Mouse (Mus musculus): ENCODE results near the gene Rffl. TPM values are rescaled to one million over a fixed set of nuclear protein-coding genes. Genes with fewer than 3 reads are reported as not detected.

Rffl gene
- polyA plus RNA-seq, 1 experiment from 2014 or later = 3.9 TPM

DNA sequence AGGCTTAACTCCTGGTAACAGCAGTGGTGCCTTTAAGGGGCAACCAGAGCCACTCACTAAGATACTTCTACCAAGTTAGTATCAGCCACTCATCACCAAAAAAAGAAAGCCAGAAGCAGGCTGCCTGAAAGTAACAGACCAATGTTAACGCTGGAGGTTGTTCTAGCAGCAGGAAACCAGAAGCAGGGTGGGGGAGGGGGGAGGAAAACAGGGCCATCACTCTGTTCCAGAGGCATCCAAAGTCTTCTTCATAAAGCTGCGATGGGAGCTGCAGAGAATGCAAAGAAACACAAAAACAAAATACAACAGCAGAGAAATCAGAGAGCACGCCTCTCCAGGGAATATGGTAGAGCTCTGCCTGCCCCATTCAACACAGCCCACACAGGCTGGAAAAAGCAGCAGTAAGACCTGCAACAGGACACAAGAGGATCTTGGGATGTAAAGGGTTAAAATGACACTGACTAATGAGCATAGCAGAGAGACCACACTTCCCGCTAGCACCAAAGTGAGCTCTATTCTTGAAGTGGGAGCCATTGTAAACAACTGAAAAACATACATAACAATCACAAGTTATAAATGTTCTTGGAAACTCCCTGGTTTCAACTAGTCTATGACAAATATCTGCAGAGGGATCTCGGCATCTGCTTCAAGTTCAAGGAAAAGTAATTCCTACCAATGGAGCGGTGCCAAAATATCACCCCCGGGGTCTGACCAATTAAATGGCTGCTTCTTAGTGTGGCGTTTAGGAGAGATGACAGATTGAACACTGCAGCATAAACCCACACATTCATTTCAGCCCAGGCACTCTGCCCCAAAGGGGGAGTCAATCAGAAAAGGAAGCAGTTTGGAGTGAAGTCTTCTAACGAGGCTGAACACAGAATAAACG is 39.8 kb downstream of the Rffl start:
- peaks cover 14% of the 10 kb centered on the region for H3K4me1 ChIP-seq (ENCODE audit: control insufficient read depth, insufficient read depth, low read length)
- no peak overlapping the region for H3K27ac ChIP-seq (ENCODE audit: low read depth, low read length)
- no peaks in the 10 kb centered on the region for H3K27me3 ChIP-seq (ENCODE audit: control insufficient read depth, insufficient read depth, low read length)
- no peaks in the 10 kb centered on the region for H3K36me3 ChIP-seq (ENCODE audit: control insufficient read depth, insufficient read depth, low read length)
- ATAC-seq (ENCODE audit: low read depth) = peak; percentile 56; the same call in 1 of the 2 replicates
- WGBS = 10% methylated on average over 10 of the region's 10 CpGs
- H3K9ac ChIP-seq (replicated peaks; ENCODE audit: low read depth, low read length) = no peak overlapping the region
- H3K4me3 ChIP-seq (ENCODE audit: low read depth, low read length) = no peak overlapping the region
- H3K4me2 ChIP-seq (ENCODE audit: low read depth, low read length) = peak overlapping the region; percentile 24; the same call in 1 of the 2 replicates
- no peaks in the 10 kb centered on the region for H3K9me3 ChIP-seq (ENCODE audit: control insufficient read depth, low read length)

DNA sequence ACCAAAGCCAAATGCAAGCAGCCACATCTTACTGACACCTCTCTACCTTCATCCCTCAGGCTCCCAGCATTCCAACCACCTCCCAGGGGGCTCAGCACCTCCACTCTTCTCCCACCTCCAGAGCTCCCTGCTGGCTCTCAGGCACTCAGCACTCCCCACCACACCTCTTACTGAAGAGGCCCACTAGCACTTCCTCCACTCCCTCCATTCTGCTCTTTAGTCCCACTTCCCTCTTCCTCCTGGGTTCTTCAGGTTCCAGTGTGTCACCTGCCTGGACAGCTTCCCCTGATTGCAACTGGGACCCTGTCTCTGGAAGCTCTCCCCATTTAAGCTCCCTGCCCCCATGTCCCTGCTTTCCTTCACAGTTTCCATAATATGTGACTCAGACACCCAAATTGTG is 44.2 kb downstream of the Rffl start:
- Histone ChIP-seq H3K27ac (ENCODE audit: low read depth, low read length) (no peak overlapping the region), H3K36me3 (ENCODE audit: control insufficient read depth, insufficient read depth, low read length) (no peaks in the 10 kb centered on the region), H3K4me3 (ENCODE audit: low read depth, low read length) (no peak overlapping the region), H3K27me3 (ENCODE audit: control insufficient read depth, insufficient read depth, low read length) (no peaks in the 10 kb centered on the region), H3K4me1 (ENCODE audit: control insufficient read depth, insufficient read depth, low read length) (peaks cover 11% of the 10 kb centered on the region), H3K4me2 (ENCODE audit: low read depth, low read length) (no peak overlapping the region), H3K9ac (replicated peaks; ENCODE audit: low read depth, low read length) (no peak overlapping the region), H3K9me3 (ENCODE audit: control insufficient read depth, low read length) (no peaks in the 10 kb centered on the region)
- ATAC-seq (ENCODE audit: low read depth) = no peak

DNA sequence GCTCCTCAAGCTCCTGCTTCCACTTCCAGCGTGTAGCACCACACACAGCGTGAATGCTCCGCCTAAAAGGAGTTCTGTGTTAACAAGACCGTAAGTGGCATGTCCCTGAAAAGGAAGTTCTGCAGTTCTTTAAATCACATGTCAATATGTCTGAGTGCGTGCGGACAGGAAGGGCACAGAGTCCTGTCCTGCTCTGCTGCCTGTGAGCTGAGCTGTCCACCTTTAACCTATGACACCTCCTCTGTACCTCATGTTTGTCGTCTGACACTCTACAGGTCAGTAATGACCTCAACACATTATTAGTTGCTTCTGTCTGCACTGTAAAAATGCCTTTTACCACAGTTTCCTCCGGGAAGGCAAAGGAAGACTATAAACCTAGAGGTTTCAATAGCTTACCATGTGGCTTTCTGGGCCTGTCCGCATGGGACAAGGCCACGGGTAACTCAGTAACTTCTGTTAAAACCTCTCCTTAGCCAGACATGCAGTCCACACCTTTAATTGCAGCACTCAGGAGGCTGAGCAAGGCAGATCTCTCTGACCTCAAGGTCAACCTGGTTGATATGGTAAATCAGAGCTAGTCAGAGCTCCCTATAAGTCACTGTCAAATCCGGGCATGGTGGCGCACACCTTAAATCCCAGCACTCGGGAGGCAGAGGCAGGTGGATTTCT is 50.1 kb downstream of the Rffl start:
- H3K9me3 ChIP-seq (ENCODE audit: control insufficient read depth, low read length) = no peaks in the 10 kb centered on the region
- no peak overlapping the region for H3K4me3 ChIP-seq (ENCODE audit: low read depth, low read length)
- no peaks in the 10 kb centered on the region for H3K27me3 ChIP-seq (ENCODE audit: control insufficient read depth, insufficient read depth, low read length)
- H3K9ac ChIP-seq (replicated peaks; ENCODE audit: low read depth, low read length) = no peak overlapping the region
- H3K27ac ChIP-seq (ENCODE audit: low read depth, low read length) = no peak overlapping the region
- ATAC-seq (ENCODE audit: low read depth) = no peak
- no peak overlapping the region for H3K4me2 ChIP-seq (ENCODE audit: low read depth, low read length)
- no peaks in the 10 kb centered on the region for H3K36me3 ChIP-seq (ENCODE audit: control insufficient read depth, insufficient read depth, low read length)
- WGBS = 86% methylated on average over 13 of the region's 13 CpGs
- no peaks in the 10 kb centered on the region for H3K4me1 ChIP-seq (ENCODE audit: control insufficient read depth, insufficient read depth, low read length)

DNA sequence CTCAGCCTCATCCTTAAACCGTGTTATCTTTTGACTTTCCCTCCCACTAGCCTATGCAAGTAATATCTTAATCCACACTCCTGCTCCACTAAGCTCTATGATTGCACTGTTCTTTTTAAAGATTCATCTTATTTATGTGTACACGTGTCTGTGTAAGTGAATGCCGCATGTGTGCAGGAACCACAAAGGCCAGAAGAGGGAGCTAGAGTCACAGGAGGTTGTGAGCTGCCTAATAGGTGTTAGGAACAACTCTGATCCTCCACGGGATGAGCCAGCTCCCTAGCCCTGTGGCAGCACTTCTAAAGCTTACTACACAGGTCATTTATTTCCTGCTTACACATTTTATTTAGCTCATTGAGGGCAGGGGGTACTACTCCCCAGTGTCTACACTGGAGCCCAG is 51.7 kb downstream of the Rffl start:
- Histone ChIP-seq H3K9me3 (ENCODE audit: control insufficient read depth, low read length) (no peaks in the 10 kb centered on the region), H3K4me1 (ENCODE audit: control insufficient read depth, insufficient read depth, low read length) (no peaks in the 10 kb centered on the region), H3K36me3 (ENCODE audit: control insufficient read depth, insufficient read depth, low read length) (no peaks in the 10 kb centered on the region), H3K4me3 (ENCODE audit: low read depth, low read length) (no peak overlapping the region), H3K27ac (ENCODE audit: low read depth, low read length) (no peak overlapping the region), H3K4me2 (ENCODE audit: low read depth, low read length) (no peak overlapping the region), H3K9ac (replicated peaks; ENCODE audit: low read depth, low read length) (no peak overlapping the region), H3K27me3 (ENCODE audit: control insufficient read depth, insufficient read depth, low read length) (no peaks in the 10 kb centered on the region)
- 54% methylated on average over 4 of the region's 4 CpGs for WGBS
- no peak for ATAC-seq (ENCODE audit: low read depth)

DNA sequence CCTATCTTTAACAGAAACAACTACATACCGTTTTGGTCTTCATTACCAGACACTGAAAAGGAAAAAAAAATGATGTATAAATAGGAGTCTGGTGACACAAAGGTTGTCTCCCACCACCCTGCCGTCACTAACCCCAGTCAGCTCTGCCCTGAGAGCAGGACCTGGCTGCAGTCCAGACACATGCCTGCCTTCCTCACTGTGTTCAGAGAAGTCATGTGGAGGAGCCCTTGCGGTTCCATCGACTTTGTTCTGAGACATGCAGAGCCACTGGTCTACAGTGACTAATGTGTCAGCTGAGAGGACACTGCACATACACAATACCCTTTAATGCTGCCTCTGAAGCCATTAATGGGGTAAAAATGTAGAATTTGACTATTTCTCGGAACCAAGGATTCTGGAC is 62.5 kb downstream of the Rffl start:
- WGBS = 70% methylated on average over 5 of the region's 5 CpGs
- Histone ChIP-seq H3K9me3 (ENCODE audit: control insufficient read depth, low read length) (no peaks in the 10 kb centered on the region), H3K4me3 (ENCODE audit: low read depth, low read length) (no peak overlapping the region), H3K9ac (replicated peaks; ENCODE audit: low read depth, low read length) (no peak overlapping the region), H3K36me3 (ENCODE audit: control insufficient read depth, insufficient read depth, low read length) (no peaks in the 10 kb centered on the region; the same call in 1 of the 2 replicates), H3K27me3 (ENCODE audit: control insufficient read depth, insufficient read depth, low read length) (no peaks in the 10 kb centered on the region), H3K4me1 (ENCODE audit: control insufficient read depth, insufficient read depth, low read length) (no peaks in the 10 kb centered on the region), H3K4me2 (ENCODE audit: low read depth, low read length) (no peak overlapping the region), H3K27ac (ENCODE audit: low read depth, low read length) (no peak overlapping the region)
- no peak for ATAC-seq (ENCODE audit: low read depth)

DNA sequence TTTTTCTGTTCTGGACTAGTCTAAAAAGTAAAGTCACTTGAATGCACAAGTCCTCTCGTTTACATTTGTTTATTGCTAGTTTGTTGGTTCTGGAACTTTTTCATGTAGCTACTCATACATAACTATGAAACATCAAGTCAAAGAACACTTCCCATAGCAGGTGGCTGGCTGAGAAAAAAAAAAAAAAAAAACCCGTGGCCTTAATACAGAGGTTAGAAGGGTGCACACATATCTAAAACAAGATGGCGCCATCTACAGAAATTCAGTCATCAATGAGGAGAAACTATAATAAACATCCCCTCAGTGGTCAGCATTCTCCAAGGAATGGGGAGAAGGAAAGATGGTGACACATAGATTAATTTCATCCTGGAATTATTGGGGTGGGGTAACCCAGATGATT is 63.6 kb downstream of the Rffl start:
- Histone ChIP-seq H3K27ac (ENCODE audit: low read depth, low read length) (no peak overlapping the region), H3K36me3 (ENCODE audit: control insufficient read depth, insufficient read depth, low read length) (peaks cover 10% of the 10 kb centered on the region), H3K4me1 (ENCODE audit: control insufficient read depth, insufficient read depth, low read length) (no peaks in the 10 kb centered on the region), H3K9me3 (ENCODE audit: control insufficient read depth, low read length) (no peaks in the 10 kb centered on the region), H3K4me2 (ENCODE audit: low read depth, low read length) (no peak overlapping the region), H3K4me3 (ENCODE audit: low read depth, low read length) (no peak overlapping the region), H3K9ac (replicated peaks; ENCODE audit: low read depth, low read length) (no peak overlapping the region), H3K27me3 (ENCODE audit: control insufficient read depth, insufficient read depth, low read length) (no peaks in the 10 kb centered on the region)
- no peak for ATAC-seq (ENCODE audit: low read depth)
- 90% methylated on average over 3 of the region's 3 CpGs for WGBS

DNA sequence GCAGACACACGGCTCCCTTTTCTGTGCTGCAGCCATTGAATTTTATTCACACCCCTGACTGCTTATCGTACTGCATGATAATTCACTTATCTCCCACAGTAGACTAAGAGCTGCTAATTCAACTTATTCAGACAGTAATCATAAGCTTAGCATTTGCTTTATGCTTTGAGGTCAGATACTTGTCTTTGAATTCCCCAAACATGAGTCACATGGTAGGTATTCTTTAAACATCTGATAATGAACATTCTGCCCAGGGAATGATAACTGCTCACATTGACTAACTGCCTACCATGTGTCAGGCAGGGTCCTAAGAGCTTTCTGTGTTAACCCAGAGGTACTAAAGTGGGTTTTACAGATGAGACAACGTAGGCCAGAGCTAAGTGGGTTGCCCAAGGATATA is 64.4 kb downstream of the Rffl start:
- peaks cover 15% of the 10 kb centered on the region for H3K36me3 ChIP-seq (ENCODE audit: control insufficient read depth, insufficient read depth, low read length)
- H3K4me3 ChIP-seq (ENCODE audit: low read depth, low read length) = no peak overlapping the region
- WGBS = 75% methylated on average over 3 of the region's 3 CpGs
- H3K27ac ChIP-seq (ENCODE audit: low read depth, low read length) = no peak overlapping the region
- no peak for ATAC-seq (ENCODE audit: low read depth)
- H3K27me3 ChIP-seq (ENCODE audit: control insufficient read depth, insufficient read depth, low read length) = no peaks in the 10 kb centered on the region
- H3K9ac ChIP-seq (replicated peaks; ENCODE audit: low read depth, low read length) = no peak overlapping the region
- H3K4me2 ChIP-seq (ENCODE audit: low read depth, low read length) = no peak overlapping the region
- no peaks in the 10 kb centered on the region for H3K4me1 ChIP-seq (ENCODE audit: control insufficient read depth, insufficient read depth, low read length)
- H3K9me3 ChIP-seq (ENCODE audit: control insufficient read depth, low read length) = no peaks in the 10 kb centered on the region

DNA sequence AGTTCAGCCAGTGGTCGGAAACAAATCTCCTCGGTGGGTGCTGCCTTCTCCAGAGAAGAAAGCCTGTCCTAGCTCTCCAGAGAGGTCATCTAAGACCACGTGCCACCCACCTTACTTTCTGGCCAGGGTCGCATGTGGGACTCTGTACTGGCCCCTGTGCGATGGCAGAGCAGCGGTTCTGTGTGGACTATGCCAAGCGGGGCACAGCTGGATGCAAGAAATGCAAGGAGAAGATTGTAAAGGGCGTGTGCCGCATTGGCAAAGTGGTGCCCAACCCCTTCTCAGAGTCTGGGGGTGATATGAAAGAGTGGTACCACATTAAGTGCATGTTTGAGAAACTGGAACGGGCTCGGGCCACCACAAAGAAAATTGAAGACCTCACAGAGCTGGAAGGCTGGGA is 87.6 kb downstream of the Rffl start:
- peaks cover 12% of the 10 kb centered on the region for H3K4me1 ChIP-seq (ENCODE audit: control insufficient read depth, insufficient read depth, low read length)
- ATAC-seq (ENCODE audit: low read depth) = no peak
- WGBS = 94% methylated on average over 11 of the region's 11 CpGs

DNA sequence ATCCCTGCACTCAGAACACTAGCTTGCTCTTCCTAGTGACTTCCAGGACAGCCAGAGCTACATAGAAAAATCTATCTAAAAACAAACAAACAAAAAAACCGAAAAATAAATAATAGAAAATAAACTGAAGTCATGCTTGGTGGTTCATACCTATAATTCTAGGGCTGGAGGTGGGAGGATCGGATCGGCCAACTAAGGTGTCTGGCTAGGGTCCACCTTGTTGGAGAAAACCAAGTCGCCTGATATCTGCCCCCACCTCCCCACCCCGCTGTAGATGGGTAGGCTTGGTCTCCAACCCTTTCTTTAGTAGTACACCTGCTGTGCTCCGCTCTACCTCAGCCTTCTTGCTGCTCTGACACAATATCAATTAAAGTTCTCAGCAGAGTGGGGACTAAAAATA is 88.8 kb downstream of the Rffl start:
- ATAC-seq (ENCODE audit: low read depth) = no peak
- Histone ChIP-seq H3K9me3 (ENCODE audit: control insufficient read depth, low read length) (no peaks in the 10 kb centered on the region), H3K4me3 (ENCODE audit: low read depth, low read length) (peak overlapping the region; percentile 87), H3K27ac (ENCODE audit: low read depth, low read length) (no peak overlapping the region; the same call in 1 of the 2 replicates), H3K4me2 (ENCODE audit: low read depth, low read length) (peak overlapping the region; percentile 78), H3K36me3 (ENCODE audit: control insufficient read depth, insufficient read depth, low read length) (peaks cover 8% of the 10 kb centered on the region), H3K27me3 (ENCODE audit: control insufficient read depth, insufficient read depth, low read length) (no peaks in the 10 kb centered on the region), H3K9ac (replicated peaks; ENCODE audit: low read depth, low read length) (peak overlapping the region; percentile 95), H3K4me1 (ENCODE audit: control insufficient read depth, insufficient read depth, low read length) (peaks cover 12% of the 10 kb centered on the region)
- WGBS = 49% methylated on average over 6 of the region's 6 CpGs

More for the DNA sequence above, 87.6 kb downstream of the Rffl start:
- no peak overlapping the region for H3K27ac ChIP-seq (ENCODE audit: low read depth, low read length)
- no peak overlapping the region for H3K9ac ChIP-seq (replicated peaks; ENCODE audit: low read depth, low read length)
- peaks cover 12% of the 10 kb centered on the region for H3K36me3 ChIP-seq (ENCODE audit: control insufficient read depth, insufficient read depth, low read length)
- H3K4me2 ChIP-seq (ENCODE audit: low read depth, low read length) = no peak overlapping the region
- H3K27me3 ChIP-seq (ENCODE audit: control insufficient read depth, insufficient read depth, low read length) = no peaks in the 10 kb centered on the region
- H3K4me3 ChIP-seq (ENCODE audit: low read depth, low read length) = no peak overlapping the region
- H3K9me3 ChIP-seq (ENCODE audit: control insufficient read depth, low read length) = no peaks in the 10 kb centered on the region
